Mouse (Mus musculus) midbrain, embryonic 14.5 days (tissue): Measurements from ENCODE around the gene Irs1. TPM values are rescaled to one million over a fixed set of nuclear protein-coding genes. Genes with fewer than 3 reads are reported as not detected.

ENCODE experiments used
- ATAC-seq: fragments of 200-750 bp; cut with Nextera tagmentation; 2 replicates; pipeline ENCODE4 v1.8.0; 2017; ENCODE audit warnings: moderate number of reproducible peaks, moderate library complexity; ENCODE audit not compliant: low FRiP score, low TSS enrichment
- DNase-seq: peaks from one replicate; pipeline ENCODE4 v3.0.0-alpha.2; 2015
- H3K27ac ChIP-seq: fragments of 300-500 bp; sonication (generic); replicated peaks from 2 replicates; pipeline ENCODE4 v1.5.1; 2014; ENCODE audit warnings: mild to moderate bottlenecking, low read depth, low read length, moderate library complexity
- H3K27me3 ChIP-seq: fragments of 300-500 bp; sonication (generic); 2 replicates; pipeline ENCODE4 v1.6.1; 2014; ENCODE audit warnings: low read length, control low read depth, mixed read lengths; ENCODE audit not compliant: control insufficient read depth, insufficient read depth
- H3K36me3 ChIP-seq: fragments of 300-500 bp; sonication (generic); 2 replicates; pipeline ENCODE4 v1.6.1; 2014; ENCODE audit warnings: low read length, control low read depth; ENCODE audit not compliant: control insufficient read depth, insufficient read depth
- H3K4me1 ChIP-seq: fragments of 300-500 bp; sonication (generic); 2 replicates; pipeline ENCODE4 v1.6.1; 2014; ENCODE audit warnings: mild to moderate bottlenecking, antibody characterized with exemption, low read length, control low read depth; ENCODE audit not compliant: control insufficient read depth, insufficient read depth
- H3K4me2 ChIP-seq: fragments of 300-500 bp; sonication (generic); 2 replicates; pipeline ENCODE4 v1.6.1; 2014; ENCODE audit warnings: mild to moderate bottlenecking, low read length, moderate library complexity
- H3K4me3 ChIP-seq: fragments of 300-500 bp; sonication (generic); replicated peaks from 2 replicates; pipeline ENCODE4 v1.5.1; 2014; ENCODE audit warnings: low read depth, low read length
- H3K9ac ChIP-seq: fragments of 300-500 bp; sonication (generic); replicated peaks from 2 replicates; pipeline ENCODE4 v1.6.1; 2014; ENCODE audit warnings: mild to moderate bottlenecking, low read length, moderate library complexity
- H3K9me3 ChIP-seq: fragments of 300-500 bp; sonication (generic); 2 replicates; pipeline ENCODE4 v1.6.1; 2016; ENCODE audit warnings: low read length, control low read depth, mixed read lengths; ENCODE audit not compliant: control insufficient read depth
- WGBS: fragments of 180-500 bp; shearing (Covaris S2); extraction: QIAGEN DNeasy Blood & Tissue Kit; methylation state at CpG from one replicate; pipeline ENCODE4 v1.1.7; 2014; 5-methylcytosine and 5-hydroxymethylcytosine counted together
- polyA plus RNA-seq: library from polyadenylated mRNA; unstranded; fragments of >200 nt; fragmentation: Nextera tagmentation; extraction: Ambion mirVana; gene quantifications from 2 replicates; pipeline ENCODE4 v1.2.1, GENCODE M21; 2014

Irs1 gene
- polyA plus RNA-seq, result 5.5 and 7.9 TPM in 2 replicates

DNA sequence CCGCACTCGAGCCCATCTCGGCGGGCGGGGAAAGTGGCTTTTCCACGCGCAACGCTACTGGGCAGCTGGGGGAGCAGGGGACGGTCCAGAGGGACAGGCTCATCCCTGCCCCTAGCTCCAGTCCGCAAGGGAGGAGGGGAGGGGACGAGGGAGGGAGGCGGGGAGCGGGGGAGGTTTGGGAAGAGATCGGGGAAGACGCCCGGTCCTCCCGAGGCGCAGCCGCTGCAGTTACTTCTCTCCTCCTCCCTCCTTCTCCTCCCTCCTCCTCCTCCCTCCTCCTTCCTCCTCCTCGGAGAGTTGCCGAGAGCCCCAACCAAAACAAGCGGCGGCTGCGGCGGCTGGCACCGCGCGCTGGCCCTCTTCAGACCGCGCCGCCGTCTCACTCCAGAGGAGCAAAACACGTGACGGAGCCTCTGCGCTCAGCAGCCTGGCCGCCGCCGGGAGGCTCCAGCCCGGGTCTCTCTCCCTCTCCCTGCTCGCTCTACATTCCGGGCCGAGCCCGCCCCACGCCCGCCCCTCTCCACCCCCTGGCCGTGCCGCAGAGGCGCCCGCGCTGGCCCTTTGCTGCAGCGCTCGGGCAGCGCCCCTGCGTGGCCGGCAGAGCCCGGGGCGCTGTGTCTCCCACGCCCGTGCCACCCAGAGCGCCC, at the start of gene Irs1:
Gene Irs1, minus strand, starts transcription at position 266 of the 647 bp plus-strand sequence.
- Histone ChIP-seq H3K9me3 (no peaks in the 10 kb centered on the region), H3K27ac (peak within 1 kb of the TSS; percentile 97), H3K36me3 (0 out of 2 replicates have a peak, but pooled peaks cover 6% of the 10 kb centered on the region), H3K27me3 (no peaks in the 10 kb centered on the region), H3K4me2 (peak within 1 kb of the TSS; percentile 82), H3K4me3 (peak within 1 kb of the TSS; percentile 75), H3K4me1 (peaks cover 38% of the 10 kb centered on the region), H3K9ac (peak within 1 kb of the TSS; percentile 85)
- WGBS, result under 1% methylated on average over 49 of the region's 60 CpGs
- ATAC-seq, result peak; percentile 81
- DNase-seq, result peak; percentile 90

DNA sequence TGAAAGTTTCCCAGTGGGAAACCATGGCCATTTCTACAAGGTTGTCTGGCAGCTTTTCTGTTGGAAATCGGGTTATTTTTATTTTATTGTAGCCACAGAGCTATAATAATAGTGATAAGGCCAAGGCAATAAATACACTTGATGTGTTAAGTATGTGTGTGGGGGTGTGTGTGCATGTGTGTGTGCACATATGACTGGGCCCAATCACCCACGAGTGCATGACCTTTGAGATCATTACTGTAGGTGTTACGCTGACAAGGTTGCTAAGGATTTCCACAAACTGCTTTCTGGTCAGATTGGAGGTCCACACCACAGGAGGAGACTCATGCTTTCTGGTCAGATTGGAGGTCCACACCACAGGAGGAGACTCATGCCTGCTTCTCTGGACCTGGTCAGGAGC, 43.3 kb upstream of the Irs1 start:
- no peak overlapping the region for H3K4me3 ChIP-seq
- no peak overlapping the region for H3K4me2 ChIP-seq
- H3K9me3 ChIP-seq, result no peaks in the 10 kb centered on the region
- no peak overlapping the region for H3K27ac ChIP-seq
- no peak overlapping the region for H3K9ac ChIP-seq
- no peaks in the 10 kb centered on the region for H3K36me3 ChIP-seq
- 92% methylated on average over 3 of the region's 3 CpGs for WGBS
- DNase-seq (no peak), ATAC-seq (no peak)
- H3K27me3 ChIP-seq, result no peaks in the 10 kb centered on the region
- peaks cover 3% of the 10 kb centered on the region; the same call in 1 of the 2 replicates for H3K4me1 ChIP-seq

DNA sequence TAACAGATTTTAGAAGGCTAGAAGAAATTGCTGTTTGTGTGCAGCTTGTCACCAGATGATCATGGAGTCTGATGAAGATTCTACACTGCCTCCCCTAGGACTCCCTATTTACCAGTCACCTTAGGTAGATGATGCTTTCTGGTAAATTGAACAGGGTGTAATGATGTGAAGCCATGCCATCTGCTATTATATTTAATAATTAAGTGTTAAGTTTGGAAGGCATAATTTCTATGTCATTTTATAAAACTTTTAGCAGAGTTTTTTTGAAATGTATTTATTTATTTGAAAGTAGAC, 38.7 kb upstream of the Irs1 start:
- Histone ChIP-seq H3K27ac (no peak overlapping the region), H3K27me3 (no peaks in the 10 kb centered on the region), H3K4me1 (peaks cover 3% of the 10 kb centered on the region; the same call in 1 of the 2 replicates), H3K4me2 (no peak overlapping the region), H3K36me3 (no peaks in the 10 kb centered on the region), H3K4me3 (no peak overlapping the region), H3K9me3 (no peaks in the 10 kb centered on the region), H3K9ac (no peak overlapping the region)
- DNase-seq, result no peak
- no peak for ATAC-seq

DNA sequence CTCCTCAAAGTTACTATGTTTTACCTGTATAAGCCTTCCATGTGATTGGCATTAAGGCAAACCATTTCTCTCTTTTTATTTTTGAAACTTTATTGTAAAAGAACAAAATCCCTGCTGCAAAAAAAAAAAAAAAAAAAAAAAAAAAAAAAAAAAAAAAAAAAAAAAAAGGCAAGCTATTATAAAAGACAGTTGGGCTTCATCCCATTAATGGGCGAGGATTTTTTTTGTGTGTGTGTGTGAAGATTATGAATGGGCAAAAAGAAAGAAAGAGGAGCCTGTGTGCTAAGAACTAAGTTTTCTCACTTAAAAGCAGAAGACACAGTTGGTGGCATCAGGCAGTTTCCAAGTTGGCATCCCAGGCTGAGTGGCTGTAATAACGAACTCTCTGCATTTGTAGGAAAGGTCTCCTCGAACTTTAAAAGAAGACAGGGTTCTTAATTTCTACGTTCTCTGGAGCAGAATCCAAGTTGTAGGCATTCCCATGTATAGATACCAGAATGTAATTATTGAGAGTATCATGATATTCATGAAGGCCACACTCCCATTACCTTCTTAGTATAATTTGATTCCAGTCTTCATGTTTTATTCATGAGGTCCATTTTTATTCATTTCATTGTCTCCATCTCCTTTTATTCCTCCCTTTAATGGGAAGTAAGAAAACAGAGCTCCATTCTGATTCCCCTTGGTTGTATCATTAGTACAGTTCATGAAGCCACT, 38.2 kb upstream of the Irs1 start:
- DNase-seq (peak; percentile 35), ATAC-seq (no peak; the same call in 1 of the 2 replicates)
- 43% methylated on average over 4 of the region's 4 CpGs for WGBS
- peaks cover 7% of the 10 kb centered on the region; the same call in 1 of the 2 replicates for H3K4me1 ChIP-seq
- no peaks in the 10 kb centered on the region for H3K9me3 ChIP-seq
- no peak overlapping the region for H3K4me3 ChIP-seq
- no peak overlapping the region for H3K4me2 ChIP-seq
- H3K27ac ChIP-seq, result no peak overlapping the region
- no peak overlapping the region for H3K9ac ChIP-seq
- no peaks in the 10 kb centered on the region for H3K36me3 ChIP-seq
- H3K27me3 ChIP-seq, result no peaks in the 10 kb centered on the region

DNA sequence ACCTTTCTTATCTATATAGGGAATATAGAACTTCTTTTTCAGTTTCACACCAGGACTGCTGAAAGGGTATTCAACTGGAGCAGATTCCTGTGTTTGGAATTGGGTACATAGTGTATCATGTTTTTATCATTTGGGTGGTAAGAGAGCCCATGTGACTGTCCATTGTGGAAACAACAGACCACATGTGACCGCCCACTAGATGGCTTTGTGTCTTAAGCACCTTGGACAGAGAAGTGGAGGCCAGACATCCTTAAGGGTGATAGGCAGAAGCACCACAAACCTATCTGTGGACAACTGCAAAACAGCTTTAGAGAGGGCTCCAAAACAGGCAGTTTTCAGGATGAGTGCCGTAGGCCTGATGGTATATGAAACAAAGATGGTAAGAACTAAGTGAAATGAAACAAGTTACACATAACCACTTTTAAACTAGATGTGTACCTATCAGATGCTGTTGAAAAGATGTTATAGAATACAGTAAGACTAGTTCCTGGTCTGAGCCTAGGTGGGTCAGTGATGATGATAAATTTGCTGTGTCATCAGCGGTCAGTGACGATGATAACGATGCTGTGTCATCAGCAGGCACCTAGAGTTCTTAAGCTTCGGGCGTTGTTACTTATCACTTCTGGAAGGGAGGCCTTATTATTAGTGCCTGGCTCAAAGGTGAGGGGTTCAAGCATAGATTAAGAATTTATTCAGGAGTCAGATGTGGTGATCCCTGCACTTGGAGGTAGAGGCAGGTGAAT, 37.0 kb upstream of the Irs1 start:
- H3K4me2 ChIP-seq, result no peak overlapping the region

GRCm38 (mm10) chr1:82326120-82326519, 34.9 kb upstream of the Irs1 start:
- no peaks in the 10 kb centered on the region for H3K9me3 ChIP-seq
- no peak overlapping the region for H3K4me2 ChIP-seq
- H3K36me3 ChIP-seq, result no peaks in the 10 kb centered on the region
- ATAC-seq (no peak), DNase-seq (no peak)
- 82% methylated on average over 5 of the region's 5 CpGs for WGBS
- no peak overlapping the region for H3K9ac ChIP-seq
- H3K4me1 ChIP-seq, result peaks cover 16% of the 10 kb centered on the region
- H3K4me3 ChIP-seq, result no peak overlapping the region
- no peaks in the 10 kb centered on the region for H3K27me3 ChIP-seq
- H3K27ac ChIP-seq, result no peak overlapping the region

More for the DNA sequence above, 37.0 kb upstream of the Irs1 start:
- 97% methylated on average over 7 of the region's 7 CpGs for WGBS
- no peak for ATAC-seq
- H3K27me3 ChIP-seq, result no peaks in the 10 kb centered on the region
- no peaks in the 10 kb centered on the region for H3K9me3 ChIP-seq
- no peak for DNase-seq
- peaks cover 16% of the 10 kb centered on the region for H3K4me1 ChIP-seq
- no peak overlapping the region for H3K4me3 ChIP-seq
- H3K9ac ChIP-seq, result no peak overlapping the region
- no peaks in the 10 kb centered on the region for H3K36me3 ChIP-seq
- H3K27ac ChIP-seq, result no peak overlapping the region

DNA sequence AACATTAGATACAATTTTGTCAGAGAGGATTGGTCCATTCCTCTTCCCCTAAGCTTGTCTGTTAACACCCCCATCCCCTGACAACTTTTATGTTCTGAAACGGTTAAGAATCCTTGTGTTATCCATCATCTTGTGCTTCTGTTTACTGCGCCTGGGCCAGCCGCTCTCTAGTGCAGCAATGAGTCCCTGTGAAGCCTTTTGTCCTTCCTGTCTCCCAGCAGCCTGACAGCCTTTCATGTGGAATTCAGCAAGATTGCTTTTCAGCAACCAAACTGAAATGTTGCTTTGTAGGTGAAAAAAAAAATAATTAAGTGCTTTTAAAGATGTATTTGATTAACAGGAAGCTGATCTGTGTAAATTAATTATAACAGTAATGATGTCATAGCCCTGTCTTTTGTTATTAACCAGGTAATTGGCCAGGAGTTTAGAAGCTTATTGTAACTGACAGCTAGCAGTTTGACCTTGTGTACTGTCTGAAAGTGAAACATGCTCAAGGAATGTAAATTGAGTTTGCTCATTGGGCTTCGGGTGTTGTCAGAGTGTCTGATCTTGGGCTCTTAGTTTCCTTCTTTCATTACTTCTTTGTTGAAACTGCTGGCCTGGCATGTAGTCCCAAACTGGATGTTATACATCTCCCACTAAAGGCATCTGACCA, 33.0 kb upstream of the Irs1 start:
- peaks cover 25% of the 10 kb centered on the region for H3K4me1 ChIP-seq
- H3K4me3 ChIP-seq, result no peak overlapping the region
- H3K4me2 ChIP-seq, result peak overlapping the region; percentile 14; the same call in 1 of the 2 replicates
- peak overlapping the region; percentile 53 for H3K27ac ChIP-seq
- H3K27me3 ChIP-seq, result no peaks in the 10 kb centered on the region
- WGBS, result 24% methylated on average over 4 of the region's 4 CpGs
- H3K9me3 ChIP-seq, result no peaks in the 10 kb centered on the region
- DNase-seq (peak; percentile 57), ATAC-seq (no peak)
- no peak overlapping the region; the same call in 1 of the 2 replicates for H3K9ac ChIP-seq
- no peaks in the 10 kb centered on the region for H3K36me3 ChIP-seq

GRCm38 (mm10) chr1:82321441-82321840, 30.2 kb upstream of the Irs1 start:
- Histone ChIP-seq H3K27me3 (no peaks in the 10 kb centered on the region), H3K9ac (no peak overlapping the region), H3K36me3 (no peaks in the 10 kb centered on the region), H3K9me3 (no peaks in the 10 kb centered on the region), H3K4me2 (no peak overlapping the region), H3K4me1 (peaks cover 31% of the 10 kb centered on the region), H3K27ac (no peak overlapping the region), H3K4me3 (no peak overlapping the region)
- DNase-seq (peak; percentile 47), ATAC-seq (no peak)
- WGBS, result 75% methylated on average over 1 of the region's 1 CpGs
